Comparison of ENCODE assay signal across 8 mouse cellular contexts in the genomic region with DNA sequence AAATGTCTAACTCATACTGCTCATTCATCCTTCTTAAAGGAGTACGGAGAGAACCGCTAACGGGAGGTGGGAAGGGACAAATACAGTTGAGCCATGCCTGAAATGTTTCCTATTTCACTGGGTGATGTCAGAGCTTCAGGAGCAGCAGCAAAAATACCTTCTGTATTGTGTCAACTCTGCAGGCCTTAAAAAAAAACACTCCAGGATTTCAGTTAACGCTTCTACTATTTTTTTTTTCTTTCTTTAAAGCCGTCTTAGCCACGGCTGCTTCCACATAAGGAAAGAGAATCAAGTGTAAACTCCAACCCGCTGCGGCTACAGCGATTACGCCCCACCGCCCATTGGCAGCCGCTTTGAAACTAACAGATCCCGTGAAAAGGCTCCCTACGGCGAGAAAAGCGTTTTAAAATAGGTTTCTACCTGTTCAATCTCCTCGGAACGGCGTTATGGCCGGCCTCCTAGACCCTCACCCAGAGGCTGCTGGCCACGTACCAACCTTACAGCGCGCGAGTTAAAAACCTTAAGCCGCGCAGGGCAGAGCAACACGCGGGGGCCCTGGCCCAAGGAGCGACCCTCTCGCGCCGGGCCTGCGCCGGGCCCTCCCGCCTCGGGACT. TPM values are rescaled to one million over a fixed set of nuclear protein-coding genes. Genes with fewer than 3 reads are reported as not detected.
DNase-seq lines count a peak whose midpoint lies in the region; ATAC-seq and TF ChIP-seq lines count a peak whose summit lies in the region.

No protein-coding gene starts in this region.

- TF ChIP-seq POLR2A in MEL (IDR thresholded peaks at IDR 0.05; ENCODE audit: control insufficient read depth in 1 of 2, insufficient read depth in 1 of 2, low read depth in 1 of 2, low read length in 2 of 2, poor library complexity in 1 of 2): no peak
- 0 out of 2 replicates have a peak, but pooled peaks have one; percentile 24 for TF ChIP-seq POLR2A in cortical plate, adult 2 months (IDR thresholded peaks at IDR 0.05; ENCODE audit: extremely low read depth, insufficient read depth, low read length)
- no peak for TF ChIP-seq POLR2A in liver, adult 2 months (IDR thresholded peaks at IDR 0.05; ENCODE audit: extremely low read depth, insufficient read depth, low read length)

- intact Hi-C loops in gastrocnemius, postnatal 14 days (cut with DNase I; ENCODE audit: low total_unique reads): no loop called here

- TF ChIP-seq CTCF in MEL (IDR thresholded peaks at IDR 0.05 in 2 of 3, conservative IDR thresholded peaks at IDR 0.05 in 1 of 3; ENCODE audit: control insufficient read depth in 1 of 3, insufficient read depth in 1 of 3, low read depth in 2 of 3, low read length in 3 of 3, poor library complexity in 1 of 3, severe bottlenecking in 1 of 3): no peak
- no peak for TF ChIP-seq CTCF in cortical plate, adult 2 months (IDR thresholded peaks at IDR 0.05; ENCODE audit: extremely low read depth, insufficient read depth, low read length)
- TF ChIP-seq CTCF in liver, adult 2 months (IDR thresholded peaks at IDR 0.05; ENCODE audit: low read depth, low read length): no peak

- under 1% methylated on average over 35 of the region's 36 CpGs for WGBS in intestine, embryonic 16.5 days
- WGBS in liver, adult 2 months: under 1% methylated on average over 36 of the region's 36 CpGs
- WGBS in midbrain, embryonic 16.5 days: under 1% methylated on average over 36 of the region's 36 CpGs

- peak overlapping the region; percentile 69 for H3K4me2 ChIP-seq in intestine, embryonic 16.5 days (ENCODE audit: low read depth, low read length)
- H3K4me2 ChIP-seq in midbrain, embryonic 16.5 days (ENCODE audit: low read length): peak overlapping the region; percentile 81

- DNase-seq in 416B (ENCODE audit: low read depth) (peak; percentile 75), MEL (ENCODE audit: low read depth, low spot score) (peak; percentile 74)
- DNase-seq in gastrocnemius, postnatal 14 days: peak; percentile 46
- peak; percentile 57 for DNase-seq in liver, adult 2 months (ENCODE audit: extremely low read depth, low read depth, low spot score)
- peak; percentile 73 for DNase-seq in testis, postnatal 10 days (ENCODE audit: low spot score)

- H3K27ac ChIP-seq in MEL (ENCODE audit: control insufficient read depth, low read depth, low read length): peak overlapping the region; percentile 85
- H3K27ac ChIP-seq in cortical plate, adult 2 months (ENCODE audit: insufficient read depth, low read length): peak overlapping the region; percentile 98
- peak overlapping the region; percentile 99 for H3K27ac ChIP-seq in intestine, embryonic 16.5 days (ENCODE audit: low read length)
- H3K27ac ChIP-seq in liver, adult 2 months (replicated peaks; ENCODE audit: insufficient read depth, low read depth, low read length): peak overlapping the region; percentile 58
- peak overlapping the region; percentile 98 for H3K27ac ChIP-seq in midbrain, embryonic 16.5 days (ENCODE audit: low read length)

- peak overlapping the region; percentile 98 to 100 for H3K4me3 ChIP-seq in MEL (ENCODE audit: control insufficient read depth in 1 of 2, insufficient read depth in 1 of 2, low read depth in 2 of 2, low read length in 2 of 2)
- peak overlapping the region; percentile 90 for H3K4me3 ChIP-seq in cortical plate, adult 2 months (ENCODE audit: insufficient read depth, low read length)
- H3K4me3 ChIP-seq in intestine, embryonic 16.5 days (ENCODE audit: low read length): peak overlapping the region; percentile 98
- peak overlapping the region; percentile 72 for H3K4me3 ChIP-seq in liver, adult 2 months (ENCODE audit: insufficient read depth, low read depth, low read length)
- H3K4me3 ChIP-seq in midbrain, embryonic 16.5 days (ENCODE audit: low read depth, low read length): peak overlapping the region; percentile 95

- no peaks in the 10 kb centered on the region for H3K27me3 ChIP-seq in MEL (ENCODE audit: control insufficient read depth in 1 of 2, insufficient read depth in 2 of 2, low read length in 2 of 2)
- H3K27me3 ChIP-seq in intestine, embryonic 16.5 days (replicated peaks; ENCODE audit: control insufficient read depth, insufficient read depth, low read length): no peaks in the 10 kb centered on the region
- no peaks in the 10 kb centered on the region for H3K27me3 ChIP-seq in liver, adult 2 months (ENCODE audit: control insufficient read depth, insufficient read depth, low read length)
- H3K27me3 ChIP-seq in midbrain, embryonic 16.5 days (ENCODE audit: control insufficient read depth, insufficient read depth, low read depth, low read length): no peaks in the 10 kb centered on the region

- no peak for TF ChIP-seq RAD21 in MEL (IDR thresholded peaks at IDR 0.05; ENCODE audit: low read depth, low read length)

- peaks cover 19% of the 10 kb centered on the region for H3K79me2 ChIP-seq in MEL (ENCODE audit: control insufficient read depth, insufficient read depth, low read length, poor library complexity)
- no peaks in the 10 kb centered on the region for H3K79me2 ChIP-seq in liver, adult 2 months (ENCODE audit: control insufficient read depth, insufficient read depth, low read length)

- ATAC-seq in intestine, embryonic 16.5 days: no peak
- peak; percentile 86 for ATAC-seq in midbrain, embryonic 16.5 days

- peak overlapping the region; percentile 99 for H3K9ac ChIP-seq in MEL (ENCODE audit: control insufficient read depth, low read depth, low read length, poor library complexity, severe bottlenecking)
- H3K9ac ChIP-seq in intestine, embryonic 16.5 days (ENCODE audit: low read depth, low read length): peak overlapping the region; percentile 100
- H3K9ac ChIP-seq in liver, adult 2 months (ENCODE audit: low read depth, low read length): peak overlapping the region; percentile 98
- peak overlapping the region; percentile 99 for H3K9ac ChIP-seq in midbrain, embryonic 16.5 days (ENCODE audit: low read depth, low read length)

- TF ChIP-seq EP300 in MEL (IDR thresholded peaks at IDR 0.05; ENCODE audit: low read depth in 1 of 2, low read length in 2 of 2): no peak

- peaks cover 5 to 9% of the 10 kb centered on the region in 2 experiments; a peak in 3 of 4 replicates for H3K4me1 ChIP-seq in MEL (ENCODE audit: control insufficient read depth in 1 of 2, insufficient read depth in 2 of 2, low read length in 2 of 2)
- H3K4me1 ChIP-seq in cortical plate, adult 2 months (ENCODE audit: control insufficient read depth, insufficient read depth, low read length): peaks cover 2% of the 10 kb centered on the region
- H3K4me1 ChIP-seq in intestine, embryonic 16.5 days (ENCODE audit: control insufficient read depth, insufficient read depth, low read length): peaks cover 11% of the 10 kb centered on the region
- peaks cover 4% of the 10 kb centered on the region; the same call in 1 of the 2 replicates for H3K4me1 ChIP-seq in liver, adult 2 months (ENCODE audit: control insufficient read depth, insufficient read depth, low read length)
- peaks cover 14% of the 10 kb centered on the region for H3K4me1 ChIP-seq in midbrain, embryonic 16.5 days (ENCODE audit: control insufficient read depth, insufficient read depth, low read length)

- H3K9me3 ChIP-seq in MEL (replicated peaks; ENCODE audit: insufficient read depth, low read length): no peaks in the 10 kb centered on the region
- peaks cover 2% of the 10 kb centered on the region; the same call in 1 of the 2 replicates for H3K9me3 ChIP-seq in intestine, embryonic 16.5 days (ENCODE audit: control insufficient read depth, low read length)
- H3K9me3 ChIP-seq in midbrain, embryonic 16.5 days (replicated peaks; ENCODE audit: control insufficient read depth, low read length, poor library complexity, severe bottlenecking): no peaks in the 10 kb centered on the region

- H3K36me3 ChIP-seq in MEL (ENCODE audit: control insufficient read depth in 1 of 2, insufficient read depth in 2 of 2, low read length in 2 of 2): peaks cover 18 to 23% of the 10 kb centered on the region in 2 experiments
- H3K36me3 ChIP-seq in intestine, embryonic 16.5 days (ENCODE audit: control insufficient read depth, insufficient read depth, low read length): no peaks in the 10 kb centered on the region
- peaks cover 9% of the 10 kb centered on the region for H3K36me3 ChIP-seq in liver, adult 2 months (ENCODE audit: control insufficient read depth, insufficient read depth, low read length)
- peaks cover 6% of the 10 kb centered on the region for H3K36me3 ChIP-seq in midbrain, embryonic 16.5 days (ENCODE audit: control insufficient read depth, insufficient read depth, low read length)

TF ChIP-seq in MEL, 35 proteins besides CTCF, POLR2A, EP300 and RAD21 (continues in another document):
- peak; percentile 87 for TF ChIP-seq MXI1 (IDR thresholded peaks at IDR 0.05; ENCODE audit: low read depth, low read length)
- 0 out of 2 replicates have a peak, but pooled peaks have one; percentile 19 for TF ChIP-seq TBP (IDR thresholded peaks at IDR 0.05; ENCODE audit: low read depth, low read length)
- TF ChIP-seq POLR2AphosphoS5 (IDR thresholded peaks at IDR 0.05; ENCODE audit: borderline replicate concordance, low read depth, low read length): no peak
- TF ChIP-seq UBTF (IDR thresholded peaks at IDR 0.05; ENCODE audit: borderline replicate concordance, insufficient read depth, low read depth, low read length): no peak
- peak; percentile 75 for TF ChIP-seq MYC (IDR thresholded peaks at IDR 0.05; ENCODE audit: low read depth, low read length)
- TF ChIP-seq CHD2 (IDR thresholded peaks at IDR 0.05; ENCODE audit: low read length): no peak
- TF ChIP-seq POLR2AphosphoS2 (IDR thresholded peaks at IDR 0.05; ENCODE audit: low read length): peak; percentile 57; the same call in 1 of the 2 replicates
- TF ChIP-seq TCF12 (IDR thresholded peaks at IDR 0.05; ENCODE audit: low read depth, low read length): no peak
- TF ChIP-seq USF1 (IDR thresholded peaks at IDR 0.05; ENCODE audit: low read depth, low read length): no peak
- peak; percentile 22; the same call in 1 of the 2 replicates for TF ChIP-seq NELFE (IDR thresholded peaks at IDR 0.05; ENCODE audit: low read depth, low read length)
- TF ChIP-seq ELF1 (IDR thresholded peaks at IDR 0.05; ENCODE audit: low read depth, low read length): 0 out of 2 replicates have a peak, but pooled peaks have one; percentile 7
- no peak for TF ChIP-seq RCOR1 (IDR thresholded peaks at IDR 0.05; ENCODE audit: low read depth, low read length)
- TF ChIP-seq GABPA (IDR thresholded peaks at IDR 0.05; ENCODE audit: low read depth, low read length): no peak

RNA-seq across cellular contexts. Expression of a gene that starts 0.6 kb away (rescaled TPM):
- 5.3 and 5.7 TPM in 2 replicates for total RNA-seq in MEL (2012; rRNA removed)
- polyA plus RNA-seq in MEL (2012; ENCODE audit: insufficient read depth in 1 of 2, insufficient read length in 2 of 2, low read depth in 1 of 2, low replicate concordance in 2 of 2, missing spikeins in 1 of 2): 1 to 10 TPM in 1 of 2 experiments, not detected in 1; 8.8 TPM
- 55.9 and 62.0 TPM in 2 replicates for polyA plus RNA-seq in cortical plate, adult 2 months (2012; rRNA removed)
- 100 to 1,000 TPM; 625 to 714 TPM for total RNA-seq in gastrocnemius, postnatal 14 days (2021)
- 157 and 161 TPM in 2 replicates for polyA plus RNA-seq in intestine, embryonic 16.5 days (2015; fragmentation: Nextera tagmentation; extraction: Ambion mirVana)
- total RNA-seq in liver, adult 2 months (2014; rRNA removed): 56.5 and 64.6 TPM in 2 replicates
- 10.8 and 14.6 TPM in 2 replicates for polyA plus RNA-seq in liver, adult 2 months (2012; rRNA removed)
- polyA plus RNA-seq in midbrain, embryonic 16.5 days (2015; fragmentation: Nextera tagmentation; extraction: Ambion mirVana): 273 and 279 TPM in 2 replicates
